Mouse (Mus musculus) E14TG2a.4 (cell line): ENCODE measurements at regions not wholly inside any gene's neighbourhood (a gene's known extent, or its start where the extent isn't known, plus 50 kb on each side); places are given as distances from the start of the nearest gene placed in this dataset.

ENCODE experiments used
- CTCF ChIP-seq: conservative IDR thresholded peaks from 2 replicates; pipeline ENCODE4 v1.5.1; 2014; ENCODE audit warnings: low read length
- NANOG ChIP-seq: IDR thresholded peaks from 2 replicates; pipeline ENCODE4 v1.6.1; 2014; ENCODE audit warnings: borderline replicate concordance, low read length, mixed read lengths
- POU5F1 ChIP-seq: IDR thresholded peaks from 2 replicates; pipeline ENCODE4 v1.6.1; 2014; ENCODE audit warnings: low read length, borderline replicate concordance

DNA sequence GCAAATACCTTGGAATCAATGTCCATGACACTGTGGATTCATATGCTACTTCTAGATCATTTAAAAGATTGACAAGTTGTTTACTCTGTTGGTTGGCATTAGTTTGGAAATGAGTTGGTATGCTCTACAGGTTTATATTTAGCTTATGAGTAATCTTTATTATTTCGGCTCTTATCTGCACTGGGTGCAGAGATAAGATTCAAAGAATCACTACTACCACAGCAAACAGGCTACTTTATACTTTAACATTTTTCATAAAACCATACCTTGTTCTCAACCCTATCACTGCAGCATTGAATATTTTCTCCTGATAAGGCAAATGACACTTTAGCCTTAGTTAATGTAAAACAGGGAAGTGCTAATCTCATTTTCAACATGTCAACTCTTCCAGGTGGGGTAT is 153.7 kb upstream of the Tmem161b start:
- no peak for TF ChIP-seq CTCF
- TF ChIP-seq NANOG, result no peak
- no peak for TF ChIP-seq POU5F1
